Mouse (Mus musculus): ENCODE data around the gene Spp1. TPM values are rescaled to one million over a fixed set of nuclear protein-coding genes. Genes with fewer than 3 reads are reported as not detected.

Gene Spp1
- 54.9 and 134 TPM in 2 replicates for polyA plus RNA-seq (2012; rRNA removed)

GRCm38 (mm10) chr5:104434835-104435301 is at the start of gene Spp1:
Gene Spp1, plus strand, starts transcription at chr5:104435118.
- no peak for TF ChIP-seq CTCF (IDR thresholded peaks at IDR 0.05; ENCODE audit: insufficient read depth, low read length)
- TF ChIP-seq POLR2A (IDR thresholded peaks at IDR 0.05; ENCODE audit: borderline replicate concordance, extremely low read depth, low read depth, low read length) = peak; percentile 35; the same call in 1 of the 2 replicates
- WGBS = 37% methylated on average over 7 of the region's 7 CpGs
- DNase-seq = no peak
- no peak within 1 kb of the TSS for H3K4me3 ChIP-seq (replicated peaks; ENCODE audit: extremely low read depth, low read depth, low read length)
- H3K4me1 ChIP-seq (ENCODE audit: control insufficient read depth, insufficient read depth, low read length) = no peaks in the 10 kb centered on the region

- Histone ChIP-seq H3K4me1 (ENCODE audit: control insufficient read depth, insufficient read depth, low read length) (no peaks in the 10 kb centered on the region; the same call in 1 of the 2 replicates), H3K4me3 (replicated peaks; ENCODE audit: extremely low read depth, low read depth, low read length) (no peak overlapping the region)
- DNase-seq = no peak
- 93% methylated on average over 16 of the region's 16 CpGs for WGBS
- no peak for TF ChIP-seq POLR2A (IDR thresholded peaks at IDR 0.05; ENCODE audit: borderline replicate concordance, extremely low read depth, low read depth, low read length)
- TF ChIP-seq CTCF (IDR thresholded peaks at IDR 0.05; ENCODE audit: insufficient read depth, low read length) = no peak
Measured at GRCm38 (mm10) chr5:104385521-104385920, 49.4 kb upstream of the Spp1 start.

GRCm38 (mm10) chr5:104386908-104387307 is 48.0 kb upstream of the Spp1 start:
- TF ChIP-seq CTCF (IDR thresholded peaks at IDR 0.05; ENCODE audit: insufficient read depth, low read length) (no peak), POLR2A (IDR thresholded peaks at IDR 0.05; ENCODE audit: borderline replicate concordance, extremely low read depth, low read depth, low read length) (no peak)
- WGBS = 38% methylated on average over 5 of the region's 5 CpGs
- DNase-seq = no peak

GRCm38 (mm10) chr5:104390962-104391361 is 44.0 kb upstream of the Spp1 start:
- TF ChIP-seq CTCF (IDR thresholded peaks at IDR 0.05; ENCODE audit: insufficient read depth, low read length) (no peak), POLR2A (IDR thresholded peaks at IDR 0.05; ENCODE audit: borderline replicate concordance, extremely low read depth, low read depth, low read length) (no peak)
- no peak for DNase-seq
- Histone ChIP-seq H3K4me1 (ENCODE audit: control insufficient read depth, insufficient read depth, low read length) (no peaks in the 10 kb centered on the region; the same call in 1 of the 2 replicates), H3K4me3 (replicated peaks; ENCODE audit: extremely low read depth, low read depth, low read length) (no peak overlapping the region)
- WGBS = 82% methylated on average over 2 of the region's 2 CpGs

More at GRCm38 (mm10) chr5:104386908-104387307, 48.0 kb upstream of the Spp1 start:
- H3K4me1 ChIP-seq (ENCODE audit: control insufficient read depth, insufficient read depth, low read length) = no peaks in the 10 kb centered on the region; the same call in 1 of the 2 replicates
- H3K4me3 ChIP-seq (replicated peaks; ENCODE audit: extremely low read depth, low read depth, low read length) = no peak overlapping the region

- WGBS = 67% methylated on average over 5 of the region's 5 CpGs
- TF ChIP-seq CTCF (IDR thresholded peaks at IDR 0.05; ENCODE audit: insufficient read depth, low read length) (no peak), POLR2A (IDR thresholded peaks at IDR 0.05; ENCODE audit: borderline replicate concordance, extremely low read depth, low read depth, low read length) (no peak)
- no peak for DNase-seq
Measured at GRCm38 (mm10) chr5:104392784-104393183, 42.1 kb upstream of the Spp1 start.

GRCm38 (mm10) chr5:104396286-104396685 is 38.6 kb upstream of the Spp1 start:
- TF ChIP-seq CTCF (IDR thresholded peaks at IDR 0.05; ENCODE audit: insufficient read depth, low read length) (no peak), POLR2A (IDR thresholded peaks at IDR 0.05; ENCODE audit: borderline replicate concordance, extremely low read depth, low read depth, low read length) (no peak)
- 65% methylated on average over 6 of the region's 6 CpGs for WGBS
- Histone ChIP-seq H3K4me3 (replicated peaks; ENCODE audit: extremely low read depth, low read depth, low read length) (no peak overlapping the region), H3K4me1 (ENCODE audit: control insufficient read depth, insufficient read depth, low read length) (peaks cover 2% of the 10 kb centered on the region; the same call in 1 of the 2 replicates)
- DNase-seq = no peak

More at GRCm38 (mm10) chr5:104392784-104393183, 42.1 kb upstream of the Spp1 start:
- Histone ChIP-seq H3K4me1 (ENCODE audit: control insufficient read depth, insufficient read depth, low read length) (no peaks in the 10 kb centered on the region), H3K4me3 (replicated peaks; ENCODE audit: extremely low read depth, low read depth, low read length) (no peak overlapping the region)

- DNase-seq = no peak
- Histone ChIP-seq H3K4me3 (replicated peaks; ENCODE audit: extremely low read depth, low read depth, low read length) (no peak overlapping the region), H3K4me1 (ENCODE audit: control insufficient read depth, insufficient read depth, low read length) (peaks cover 2% of the 10 kb centered on the region; the same call in 1 of the 2 replicates)
- 59% methylated on average over 1 of the region's 1 CpGs for WGBS
- TF ChIP-seq POLR2A (IDR thresholded peaks at IDR 0.05; ENCODE audit: borderline replicate concordance, extremely low read depth, low read depth, low read length) = no peak
- TF ChIP-seq CTCF (IDR thresholded peaks at IDR 0.05; ENCODE audit: insufficient read depth, low read length) = no peak
Measured at GRCm38 (mm10) chr5:104398001-104398400, 36.9 kb upstream of the Spp1 start.

- TF ChIP-seq POLR2A (IDR thresholded peaks at IDR 0.05; ENCODE audit: borderline replicate concordance, extremely low read depth, low read depth, low read length) = no peak
- TF ChIP-seq CTCF (IDR thresholded peaks at IDR 0.05; ENCODE audit: insufficient read depth, low read length) = no peak
- no peak overlapping the region for H3K4me3 ChIP-seq (replicated peaks; ENCODE audit: extremely low read depth, low read depth, low read length)
- WGBS = 54% methylated on average over 9 of the region's 9 CpGs
- H3K4me1 ChIP-seq (ENCODE audit: control insufficient read depth, insufficient read depth, low read length) = peaks cover 2% of the 10 kb centered on the region; the same call in 1 of the 2 replicates
- DNase-seq = no peak
Measured at GRCm38 (mm10) chr5:104399291-104399950, 35.5 kb upstream of the Spp1 start.

- 19% methylated on average over 1 of the region's 1 CpGs for WGBS
- TF ChIP-seq CTCF (IDR thresholded peaks at IDR 0.05; ENCODE audit: insufficient read depth, low read length) = no peak
- TF ChIP-seq POLR2A (IDR thresholded peaks at IDR 0.05; ENCODE audit: borderline replicate concordance, extremely low read depth, low read depth, low read length) = no peak
- peaks cover 2% of the 10 kb centered on the region; the same call in 1 of the 2 replicates for H3K4me1 ChIP-seq (ENCODE audit: control insufficient read depth, insufficient read depth, low read length)
- no peak for DNase-seq
- no peak overlapping the region for H3K4me3 ChIP-seq (replicated peaks; ENCODE audit: extremely low read depth, low read depth, low read length)
Measured at GRCm38 (mm10) chr5:104399970-104400369, 34.9 kb upstream of the Spp1 start.

GRCm38 (mm10) chr5:104402651-104403050 is 32.3 kb upstream of the Spp1 start:
- 57% methylated on average over 3 of the region's 3 CpGs for WGBS
- H3K4me3 ChIP-seq (replicated peaks; ENCODE audit: extremely low read depth, low read depth, low read length) = no peak overlapping the region
- no peak for DNase-seq
- TF ChIP-seq CTCF (IDR thresholded peaks at IDR 0.05; ENCODE audit: insufficient read depth, low read length) = no peak
- no peak for TF ChIP-seq POLR2A (IDR thresholded peaks at IDR 0.05; ENCODE audit: borderline replicate concordance, extremely low read depth, low read depth, low read length)
- peaks cover 2% of the 10 kb centered on the region; the same call in 1 of the 2 replicates for H3K4me1 ChIP-seq (ENCODE audit: control insufficient read depth, insufficient read depth, low read length)
